Mouse (Mus musculus) kidney, adult 2 months (tissue): ENCODE measurements at regions not wholly inside any gene's neighbourhood (a gene's known extent, or its start where the extent isn't known, plus 50 kb on each side); places are given as distances from the start of the nearest gene placed in this dataset.

ENCODE experiments used
- CTCF ChIP-seq: fragments of 200-500 bp; conservative IDR thresholded peaks from 2 replicates; pipeline ENCODE4 v1.5.1; 2011; ENCODE audit warnings: low read depth, mild to moderate bottlenecking, control low read depth, low read length, moderate library complexity, mixed read lengths; ENCODE audit not compliant: insufficient read depth, insufficient read length
- POLR2A ChIP-seq: fragments of 200-500 bp; IDR thresholded peaks from one replicate; pipeline ENCODE4 v1.6.1; 2011; ENCODE audit warnings: low read depth, low read length, control low read depth

GRCm38 (mm10) chr13:28885083-28886037, 68.2 kb downstream of the Sox4 start:
- no peak for TF ChIP-seq POLR2A
- no peak for TF ChIP-seq CTCF
